Mouse (Mus musculus): Measurements from ENCODE around the gene Tcp10b. TPM values are rescaled to one million over a fixed set of nuclear protein-coding genes. Genes with fewer than 3 reads are reported as not detected.
A peak's percentile ranks its signal among the peaks of the same experiment; 100 is the strongest.
"Not testable (repeated sequence)": the region's sequence is repeated elsewhere in the genome, so short reads cannot be mapped to it uniquely, and the experiment has no call there.

Tcp10b gene
- polyA plus RNA-seq (2017; shearing (Covaris generic)): not detected

DNA sequence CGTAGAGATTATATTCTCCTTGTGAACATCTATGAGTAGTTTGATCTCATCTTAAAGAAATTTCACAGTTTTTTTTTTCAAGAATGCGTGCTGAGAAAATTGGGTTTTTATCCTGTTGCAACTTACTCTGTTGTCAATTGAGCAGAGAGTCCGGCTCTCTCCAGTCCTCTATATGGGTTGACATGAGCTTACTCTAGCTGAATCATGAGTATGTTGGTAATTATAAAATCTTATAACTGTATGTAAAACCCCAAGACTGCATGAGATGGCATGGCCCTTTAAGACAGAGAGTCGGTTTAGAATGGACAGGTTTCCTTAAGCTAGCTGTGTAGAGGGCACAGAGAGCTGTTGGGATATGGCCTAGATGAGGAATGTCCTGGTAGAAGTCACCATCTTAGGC lies at the start of gene Tcp10b:
Gene Tcp10b, plus strand, starts transcription at position 301 of the 400 bp plus-strand sequence.
- not testable (repeated sequence) for ATAC-seq

DNA sequence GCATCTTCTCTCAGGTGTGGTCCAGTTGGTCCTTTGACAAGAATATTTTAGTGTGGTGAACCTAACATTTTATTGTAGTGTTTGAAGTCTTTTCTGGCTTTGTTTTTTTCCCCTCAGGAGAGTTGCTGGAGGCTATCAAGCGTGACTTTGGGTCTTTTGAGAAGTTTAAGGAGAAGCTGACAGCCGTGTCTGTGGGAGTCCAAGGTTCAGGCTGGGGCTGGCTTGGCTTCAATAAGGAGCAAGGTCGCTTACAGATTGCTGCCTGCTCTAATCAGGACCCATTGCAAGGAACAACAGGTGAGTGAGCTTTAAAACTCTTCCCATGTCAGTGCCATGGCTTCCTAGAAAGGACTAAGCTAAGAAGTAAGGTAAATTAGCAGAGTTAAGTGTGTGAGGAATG lies 47.6 kb upstream of the Tcp10b start:
- ATAC-seq: no peak

DNA sequence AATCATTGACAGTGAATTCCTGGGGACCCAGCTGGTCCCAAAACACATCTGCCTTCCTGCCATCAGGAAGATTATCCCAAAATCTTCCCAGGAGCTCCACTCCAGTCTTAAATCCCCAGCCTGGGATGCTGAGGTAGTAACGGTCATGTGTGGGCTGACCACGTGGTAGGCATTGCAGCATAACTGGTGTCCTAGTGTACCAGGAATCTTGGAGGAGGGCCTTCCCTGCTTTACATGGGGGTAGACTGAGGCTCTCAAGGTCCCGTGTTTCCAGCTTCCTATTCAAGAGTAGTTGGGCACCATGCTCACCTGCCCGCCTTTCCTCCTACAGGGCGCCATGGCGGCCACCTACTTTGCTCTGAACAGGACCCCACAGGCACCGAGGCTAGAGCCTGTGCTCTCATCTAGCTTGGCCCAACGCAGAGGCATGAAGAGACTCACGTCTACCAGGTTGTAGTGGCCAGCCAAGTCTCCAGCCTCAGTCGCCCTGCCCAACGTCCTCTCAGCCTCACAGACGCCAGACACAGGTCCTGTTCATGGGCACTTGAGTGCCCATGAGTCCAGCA lies 24.2 kb upstream of the Tcp10b start:
- ATAC-seq: not testable (repeated sequence)

DNA sequence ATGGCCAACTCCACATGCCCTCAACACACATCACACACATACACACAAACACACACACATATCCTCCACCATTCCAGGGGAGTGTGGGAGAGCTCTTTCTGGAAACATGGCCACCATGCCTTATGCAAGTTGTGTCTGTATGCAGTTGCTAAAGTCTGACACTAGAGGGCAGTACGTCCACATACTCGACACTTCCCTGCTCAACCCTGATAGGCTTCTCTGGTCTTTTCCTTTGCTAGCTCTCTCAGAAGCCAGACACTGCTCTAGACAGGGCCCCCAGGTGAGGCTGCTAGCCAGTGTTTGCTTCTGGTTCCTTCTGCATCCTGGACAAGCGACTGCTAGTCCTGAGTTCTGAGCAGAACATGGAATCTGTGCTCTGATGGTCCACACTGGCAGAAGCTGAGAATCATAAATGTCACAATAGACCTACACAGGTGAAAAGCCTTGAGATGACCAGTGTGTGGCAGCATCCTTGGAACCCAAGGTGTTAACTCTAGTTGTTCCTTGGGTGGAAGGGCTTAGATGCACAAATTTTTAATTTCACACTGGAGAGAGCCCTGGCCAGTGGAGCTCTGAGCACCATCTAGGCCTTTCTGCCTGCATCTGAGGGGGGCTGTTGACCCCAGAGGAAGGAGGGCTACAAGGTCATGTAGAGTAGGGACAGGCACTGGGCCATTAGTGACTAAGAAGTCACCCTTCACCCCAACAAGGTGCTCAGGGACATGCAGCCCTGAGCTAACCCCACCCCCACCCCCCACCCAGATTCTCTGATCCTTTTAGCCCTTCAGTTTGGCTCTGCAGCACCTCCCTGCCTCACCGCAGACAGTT lies 16.8 kb upstream of the Tcp10b start:
- peak; percentile 60 for ATAC-seq

DNA sequence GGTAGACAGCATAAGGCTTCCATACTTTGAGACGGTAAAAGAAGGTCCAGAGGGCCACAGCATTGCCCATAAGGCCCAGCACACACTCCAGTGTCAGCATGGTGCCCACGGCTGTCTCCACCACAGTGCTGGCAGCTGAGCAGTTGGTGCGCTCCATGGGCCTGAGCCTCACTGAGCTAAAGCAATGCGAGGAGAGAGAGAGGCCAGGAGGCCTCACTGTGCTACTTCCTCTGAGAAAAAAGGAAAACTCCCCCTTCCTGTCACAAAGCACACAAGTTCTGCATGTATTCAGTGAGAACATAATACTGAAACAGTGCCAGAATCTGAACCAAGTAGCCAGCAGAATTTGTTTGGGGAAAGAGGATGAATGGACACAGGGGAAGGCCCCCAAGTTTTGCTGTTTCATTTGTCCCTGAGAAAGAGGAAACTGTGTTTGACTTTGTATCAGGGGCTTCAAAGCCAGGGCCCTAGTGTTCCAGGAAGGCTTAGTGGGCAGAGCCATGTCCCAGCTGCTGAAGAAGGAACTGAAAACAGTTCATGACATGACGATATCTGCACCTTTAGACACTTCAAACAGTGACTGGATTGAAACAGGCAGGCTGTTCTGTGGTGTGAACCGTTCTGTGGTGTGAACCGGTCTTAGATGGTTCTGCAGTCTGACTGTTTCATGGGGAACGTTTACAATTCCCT lies 8.6 kb upstream of the Tcp10b start, which contains the start of gene Gpr31b:
Gene Gpr31b, minus strand, starts transcription at position 173 of the 690 bp plus-strand sequence.
- ATAC-seq: not testable (repeated sequence)

DNA sequence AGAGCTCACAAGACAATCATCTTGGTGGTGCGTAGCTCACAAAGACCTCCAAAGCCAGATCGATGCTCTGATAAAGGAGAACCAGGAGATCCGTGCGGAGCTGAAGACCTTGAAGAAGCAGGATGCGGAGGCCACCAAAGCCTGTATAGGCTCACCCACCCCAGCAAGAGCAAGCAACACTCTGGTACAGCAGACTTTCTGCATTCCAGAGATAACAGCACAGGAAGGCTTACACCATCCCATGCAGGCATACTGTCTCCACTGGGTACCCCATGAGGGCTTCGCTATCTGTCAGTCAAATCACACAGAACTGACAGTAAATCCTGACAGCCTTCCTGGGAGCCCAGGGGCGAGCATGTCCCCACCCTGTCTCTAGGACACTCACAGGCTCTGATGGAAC lies 2.0 kb downstream of the Tcp10b start:
- not testable (repeated sequence) for ATAC-seq

DNA sequence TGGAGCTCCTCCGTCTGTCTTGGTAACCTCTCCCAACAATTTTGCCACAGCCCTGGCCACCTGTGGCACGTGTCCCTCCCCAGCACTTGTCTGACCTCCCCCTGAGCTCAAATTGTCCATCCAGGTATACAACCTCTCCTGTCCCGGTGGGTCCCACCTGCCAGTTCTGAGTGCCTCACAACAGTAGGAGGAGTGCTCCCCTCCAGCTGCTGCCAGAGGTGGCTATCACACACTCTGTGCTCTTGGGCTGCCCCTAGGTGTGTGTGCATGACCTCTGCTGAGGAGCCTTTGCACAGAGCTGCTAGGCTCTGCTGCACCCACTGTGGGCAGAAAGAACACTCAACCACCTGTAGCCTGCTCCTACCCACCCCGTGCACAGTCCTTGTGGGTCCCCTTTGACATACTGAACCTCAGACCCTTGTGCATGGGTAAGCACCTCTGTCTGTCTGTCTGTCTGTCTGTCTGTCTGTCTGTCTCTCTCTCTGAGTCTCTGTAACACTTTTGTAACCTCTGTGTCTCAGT lies 7.0 kb downstream of the Tcp10b start:
- ATAC-seq: not testable (repeated sequence)

DNA sequence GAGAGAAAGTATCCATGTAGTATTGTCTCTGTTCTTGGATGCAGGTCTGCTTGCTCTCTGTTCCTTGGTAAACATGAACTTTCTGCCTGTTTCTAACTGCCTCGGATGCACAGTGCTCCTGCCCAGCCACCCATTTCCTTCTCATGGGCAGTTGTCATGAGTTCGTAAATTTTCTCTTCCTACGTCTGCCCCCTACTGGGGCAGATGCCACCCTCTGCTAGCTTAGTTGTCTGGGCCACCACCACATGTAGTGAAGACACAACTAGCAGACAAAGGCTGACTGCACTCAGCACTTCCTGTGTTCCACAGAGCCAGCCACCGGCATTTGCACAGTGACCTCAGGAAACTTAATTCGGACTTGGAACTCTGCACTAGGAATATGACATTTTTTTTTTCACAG lies 8.3 kb downstream of the Tcp10b start:
- ATAC-seq: not testable (repeated sequence)

DNA sequence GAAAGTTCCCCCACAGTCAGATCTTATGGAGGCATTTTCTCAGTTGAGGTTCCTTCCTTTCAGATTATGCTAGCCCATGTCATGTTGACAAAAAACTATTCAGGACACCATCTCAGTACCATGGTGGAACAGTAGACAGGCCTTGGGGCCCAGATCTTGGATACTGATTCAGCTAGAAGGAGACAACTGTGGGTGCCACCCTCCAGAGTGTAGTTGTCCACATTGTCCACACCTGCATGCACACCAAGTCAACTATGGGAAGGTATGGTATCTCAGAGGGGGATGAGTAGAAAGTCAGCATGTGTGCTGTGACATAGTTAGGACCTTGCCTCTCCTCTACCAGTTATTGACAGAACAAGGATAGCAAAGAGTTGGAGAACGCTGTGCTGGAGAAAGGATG lies 30.6 kb downstream of the Tcp10b start:
- not testable (repeated sequence) for ATAC-seq

DNA sequence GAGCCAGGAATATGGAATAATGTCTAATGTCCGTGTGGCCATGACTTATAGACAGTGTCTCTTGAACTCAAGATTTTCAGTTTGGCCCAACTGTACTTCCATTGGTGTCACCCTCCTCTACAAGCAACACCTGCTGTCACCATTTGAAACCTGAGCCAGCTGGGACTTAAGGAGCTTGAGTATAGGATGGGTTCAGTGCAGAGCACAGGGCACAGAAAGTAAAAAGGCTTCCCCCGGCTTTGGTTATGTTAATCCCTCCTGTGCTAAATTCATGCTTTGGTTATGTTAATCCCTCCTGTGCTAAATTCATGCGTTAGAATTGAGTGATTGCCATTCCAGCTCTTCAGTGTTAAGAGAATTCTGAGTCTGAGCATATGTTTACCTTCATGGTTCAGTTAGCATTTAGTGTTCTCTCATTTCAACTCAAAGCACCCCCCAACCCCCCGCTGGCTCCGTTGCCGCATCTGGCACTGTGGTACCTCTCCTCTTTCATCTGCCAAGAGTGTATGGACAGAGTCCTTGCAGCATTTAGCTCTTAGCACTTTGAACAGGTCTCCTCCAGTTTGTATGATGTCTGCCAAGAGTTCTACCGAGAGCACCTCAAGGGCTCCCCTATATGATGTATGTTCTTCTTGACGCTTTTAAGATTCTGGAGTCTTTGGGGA lies 31.3 kb downstream of the Tcp10b start:
- not testable (repeated sequence) for ATAC-seq

DNA sequence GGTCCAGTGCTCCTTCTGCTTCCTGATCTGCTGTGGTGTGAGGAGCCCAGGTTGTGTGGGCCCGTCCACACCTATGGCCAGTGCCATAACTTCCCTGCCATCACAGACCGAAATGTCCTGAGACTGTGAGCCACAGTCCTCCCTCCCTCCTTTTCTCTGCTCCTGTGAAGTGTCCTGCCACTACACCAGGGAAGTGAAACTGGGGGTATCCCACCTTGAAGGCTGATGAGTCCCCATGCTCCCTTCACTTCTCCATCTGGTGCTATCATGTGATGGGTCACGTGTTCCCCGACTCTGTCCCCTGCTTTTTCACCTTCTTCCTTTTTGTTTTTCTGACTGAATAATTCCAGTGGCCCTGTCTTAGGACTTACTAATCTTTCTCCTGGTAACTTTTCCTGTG lies 32.1 kb downstream of the Tcp10b start:
- ATAC-seq: not testable (repeated sequence)

DNA sequence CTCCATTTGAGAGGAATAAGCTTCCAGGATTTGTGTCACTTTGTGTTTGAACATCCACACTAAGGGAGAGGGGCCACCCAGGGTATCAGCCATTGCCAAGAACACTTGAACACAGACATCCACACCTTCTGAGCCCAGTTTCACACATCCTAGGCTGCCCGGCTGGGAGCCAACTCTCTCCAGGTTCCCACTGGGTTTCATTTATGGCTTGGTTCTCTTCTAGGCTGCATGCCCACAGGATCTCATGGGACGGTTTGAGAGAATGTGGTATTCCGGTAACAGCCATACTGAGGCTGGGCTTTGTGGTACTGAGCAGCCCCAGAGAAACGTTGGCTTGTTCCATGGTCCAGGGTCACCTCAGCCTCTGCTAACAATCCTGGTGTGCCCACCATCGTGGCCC lies 45.7 kb downstream of the Tcp10b start:
- ATAC-seq: not testable (repeated sequence)

DNA sequence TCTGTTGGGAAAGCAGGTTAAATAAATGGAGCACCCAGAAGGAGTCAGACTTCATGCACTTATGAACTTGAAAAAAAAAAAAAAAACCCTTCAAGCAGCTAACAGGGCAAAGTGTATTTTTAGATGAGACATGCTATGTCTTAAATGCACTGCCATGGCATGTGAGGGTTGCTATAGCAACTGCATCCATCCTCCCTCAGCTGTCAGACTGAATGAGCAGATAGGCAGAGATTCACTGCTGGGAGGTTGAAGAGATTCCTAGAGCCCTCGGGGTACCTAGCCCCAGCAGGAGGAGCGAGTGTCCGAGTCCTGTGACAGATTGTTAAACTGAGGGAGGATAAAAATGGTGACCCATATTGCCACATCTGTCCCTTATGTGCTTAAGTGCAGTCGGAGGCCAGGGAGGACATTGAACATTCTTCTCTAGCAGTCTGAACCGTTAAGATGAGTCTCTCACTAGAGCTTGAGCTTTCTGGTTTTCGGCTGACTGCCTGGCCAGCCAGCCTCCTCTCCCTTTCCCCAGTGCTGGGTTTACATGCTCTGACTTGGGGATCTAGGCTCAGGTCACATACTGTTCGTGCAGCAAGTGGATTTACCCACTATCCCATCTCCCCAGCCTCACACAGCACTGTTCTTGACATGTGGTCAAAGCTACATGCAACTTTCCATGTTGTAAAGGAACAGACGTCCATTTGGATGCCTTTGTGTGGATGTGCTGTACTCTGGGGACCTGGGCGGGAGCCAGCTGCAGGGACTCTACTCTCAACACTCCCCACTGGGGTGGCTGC lies 51.8 kb downstream of the Tcp10b start:
- not testable (repeated sequence) for ATAC-seq

DNA sequence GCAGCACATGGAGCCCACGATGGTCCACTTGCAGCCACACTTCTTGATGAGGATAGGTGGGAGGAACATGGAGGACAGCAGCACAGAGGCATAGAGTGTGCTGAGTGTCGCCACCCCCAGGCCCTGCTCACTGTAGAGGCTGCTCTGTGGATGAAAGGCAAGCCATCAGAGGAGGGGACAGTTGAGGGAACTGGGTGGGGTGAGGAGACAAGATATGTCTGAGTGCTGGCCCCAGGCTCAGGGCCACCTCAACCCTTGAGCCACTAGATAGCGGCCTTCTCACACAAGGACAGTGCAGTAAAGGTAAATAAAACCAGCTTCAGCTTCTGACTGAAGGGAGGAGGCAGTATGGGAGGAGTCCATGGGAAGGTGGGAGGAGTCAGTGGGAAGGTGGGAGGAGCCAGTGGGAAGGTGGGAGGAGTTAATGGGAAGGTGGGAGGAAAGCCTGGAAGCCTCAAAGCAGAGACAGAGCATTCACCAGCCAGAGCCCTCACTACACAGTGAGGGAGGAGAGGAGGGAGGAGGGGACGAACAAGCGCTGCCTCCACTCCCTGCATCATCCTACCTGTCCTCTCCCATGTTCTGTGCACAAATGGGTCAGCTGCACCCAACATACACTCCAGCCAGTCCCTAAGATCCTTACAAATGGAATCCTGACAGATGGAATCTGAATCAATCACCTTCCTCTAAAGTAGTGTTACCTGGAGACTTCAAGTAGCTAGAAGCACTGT lies 62.6 kb downstream of the Tcp10b start:
- not testable (repeated sequence) for ATAC-seq

DNA sequence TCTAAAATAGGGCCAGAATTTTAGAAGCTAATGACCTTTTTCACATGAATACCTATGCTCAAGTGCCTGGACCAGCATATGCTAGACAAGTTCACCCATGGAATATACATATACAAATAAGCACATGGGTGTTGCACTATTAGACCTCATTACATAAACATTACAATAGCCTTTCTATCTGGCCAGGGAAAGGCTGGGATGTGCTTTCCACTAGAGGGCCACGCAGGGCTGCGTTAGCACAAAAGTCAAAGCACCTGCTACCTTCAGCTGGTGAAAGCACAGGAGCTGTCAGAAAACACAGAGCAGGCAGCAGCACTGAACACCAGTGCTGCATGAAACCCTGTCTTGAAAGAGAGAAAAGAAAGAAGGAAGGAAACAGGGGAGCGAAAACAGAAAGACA lies 63.3 kb downstream of the Tcp10b start:
- not testable (repeated sequence) for ATAC-seq

DNA sequence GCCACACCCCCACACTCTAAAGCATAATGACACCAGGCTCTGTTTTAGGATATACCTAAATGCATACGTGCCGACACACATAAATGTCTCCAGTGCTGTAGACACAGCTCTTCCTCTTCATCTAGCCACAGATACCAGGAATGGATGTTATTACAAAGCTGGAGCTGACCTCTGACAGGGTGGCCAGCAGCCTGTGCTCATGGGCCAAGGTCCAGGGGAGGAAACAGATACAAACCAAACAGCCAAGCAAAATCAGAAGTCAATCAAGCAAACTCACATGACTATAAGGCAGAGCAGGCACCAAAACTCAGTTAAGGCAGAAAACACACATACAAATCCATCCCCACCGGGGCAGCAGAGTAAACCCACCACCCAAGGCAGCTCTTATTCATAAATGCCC lies 68.4 kb downstream of the Tcp10b start:
- not testable (repeated sequence) for ATAC-seq

DNA sequence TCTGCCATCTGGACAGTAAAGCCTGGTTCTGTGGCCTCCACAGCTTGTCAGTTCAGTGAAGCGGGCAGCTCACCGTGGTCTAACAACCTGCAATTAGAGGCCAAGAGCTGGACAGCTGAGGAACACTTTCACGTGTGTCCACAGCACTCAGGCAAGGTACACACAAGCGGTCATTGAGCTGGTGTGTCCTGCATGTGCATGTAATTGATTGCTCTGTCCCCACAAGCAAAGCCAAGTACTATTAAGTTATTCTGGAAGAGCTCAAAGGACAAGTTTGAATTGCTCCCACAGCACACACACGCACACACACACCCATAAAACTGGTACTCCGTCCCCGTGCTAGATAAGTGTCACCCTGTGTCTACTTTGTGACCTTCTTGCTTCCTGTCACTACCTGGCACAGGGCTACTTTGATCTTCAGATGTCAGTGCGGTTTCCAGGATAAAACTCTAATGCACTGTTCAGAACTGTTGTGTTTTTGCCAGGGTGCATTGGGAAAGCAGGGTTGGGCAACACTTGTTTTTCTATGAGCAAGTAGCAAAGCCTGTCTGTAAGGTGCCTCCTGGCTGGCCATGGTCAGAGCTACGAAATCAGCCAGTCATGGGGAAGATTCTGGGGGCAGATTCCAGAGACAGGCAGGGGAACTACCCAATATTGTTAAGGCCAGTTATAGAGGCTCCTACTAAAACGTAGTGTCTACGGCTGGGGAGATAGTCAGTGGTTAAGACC lies 69.0 kb downstream of the Tcp10b start:
- ATAC-seq: not testable (repeated sequence)

DNA sequence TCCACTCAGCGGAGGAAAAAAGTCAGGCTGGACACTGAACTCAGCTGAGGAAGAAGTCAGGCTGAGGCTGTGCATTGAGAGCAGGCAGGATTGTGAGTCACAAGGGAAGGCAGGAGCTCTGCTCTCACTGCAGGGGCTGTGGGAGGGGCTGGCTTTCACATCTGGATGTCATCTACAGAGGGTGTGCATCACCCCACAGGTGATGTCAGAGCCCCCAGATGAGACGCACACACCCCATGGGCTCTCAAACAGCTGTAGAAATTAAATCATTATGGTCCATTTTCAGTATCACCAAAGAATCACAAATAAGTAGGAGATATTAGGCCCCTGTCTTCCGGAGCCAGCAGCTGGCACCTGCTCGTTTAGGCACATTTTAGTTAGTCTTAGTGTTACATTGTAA lies 70.8 kb downstream of the Tcp10b start, which contains the start of gene Unc93a:
Gene Unc93a, minus strand, starts transcription at position 101 of the 400 bp plus-strand sequence.
- not testable (repeated sequence) for ATAC-seq

All from CD4-positive, CD25-positive, alpha-beta regulatory T cell, adult 4 months (primary cell).